Mouse (Mus musculus) urinary bladder, postnatal 14 days (tissue): ENCODE measurements around the gene Cdkn2aipnl.

Experiments used
- DNase-seq: peaks from one replicate; pipeline ENCODE4 v3.0.0; 2021; ENCODE audit warnings: low spot score

Cdkn2aipnl gene

DNA sequence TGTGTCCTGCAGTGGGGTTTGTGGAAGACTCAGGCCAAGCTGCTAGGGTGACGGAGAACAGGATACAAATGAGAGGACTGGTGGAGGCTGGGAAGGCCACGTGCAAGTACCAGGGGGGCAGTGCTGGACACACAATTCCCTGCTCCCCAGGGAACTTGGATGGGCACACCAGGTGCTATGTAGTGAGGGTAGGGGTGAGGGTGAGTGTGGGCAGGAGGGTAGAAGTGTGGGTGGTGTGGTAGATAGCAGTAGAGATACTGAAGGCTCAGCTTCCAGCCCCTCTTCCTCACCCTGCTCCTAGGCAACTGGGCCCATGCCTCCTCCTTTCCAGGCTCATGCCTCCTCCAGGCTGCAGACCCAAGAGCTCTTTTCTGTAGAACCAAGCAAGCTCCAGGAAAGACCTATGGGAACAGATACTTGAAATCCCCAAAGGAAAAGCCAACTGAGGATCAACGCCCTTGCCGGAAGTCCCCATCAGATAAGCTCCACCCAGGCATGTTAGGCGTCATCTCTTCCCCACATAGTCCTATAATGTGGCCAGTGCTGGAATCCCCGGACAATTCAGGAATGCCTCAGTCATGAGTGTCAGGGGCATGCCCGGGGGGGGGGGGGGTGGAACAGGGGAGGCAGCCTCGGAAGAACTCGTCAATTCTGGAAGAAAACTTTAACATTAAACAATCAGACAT, 18.2 kb upstream of the Cdkn2aipnl start:
- no peak for DNase-seq

DNA sequence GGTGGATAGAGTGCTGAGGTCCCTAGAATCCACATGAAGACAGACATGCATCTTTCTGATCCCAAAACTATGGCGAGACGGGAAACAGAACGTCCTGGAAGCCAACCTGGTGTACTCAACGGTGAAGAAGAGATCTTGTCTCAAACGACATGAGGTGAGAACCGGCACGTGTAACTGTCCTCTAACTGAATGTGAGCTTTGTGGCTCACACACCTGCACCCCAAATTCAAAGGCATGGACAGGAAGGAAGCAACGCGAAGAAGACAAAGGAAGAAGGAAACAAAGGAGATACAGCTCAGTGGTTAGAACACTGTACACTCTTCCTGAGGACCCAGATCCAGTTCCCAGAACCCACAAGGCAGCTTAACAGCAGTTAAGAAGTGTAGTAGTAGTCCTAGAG, 17.5 kb upstream of the Cdkn2aipnl start:
- DNase-seq: no peak

DNA sequence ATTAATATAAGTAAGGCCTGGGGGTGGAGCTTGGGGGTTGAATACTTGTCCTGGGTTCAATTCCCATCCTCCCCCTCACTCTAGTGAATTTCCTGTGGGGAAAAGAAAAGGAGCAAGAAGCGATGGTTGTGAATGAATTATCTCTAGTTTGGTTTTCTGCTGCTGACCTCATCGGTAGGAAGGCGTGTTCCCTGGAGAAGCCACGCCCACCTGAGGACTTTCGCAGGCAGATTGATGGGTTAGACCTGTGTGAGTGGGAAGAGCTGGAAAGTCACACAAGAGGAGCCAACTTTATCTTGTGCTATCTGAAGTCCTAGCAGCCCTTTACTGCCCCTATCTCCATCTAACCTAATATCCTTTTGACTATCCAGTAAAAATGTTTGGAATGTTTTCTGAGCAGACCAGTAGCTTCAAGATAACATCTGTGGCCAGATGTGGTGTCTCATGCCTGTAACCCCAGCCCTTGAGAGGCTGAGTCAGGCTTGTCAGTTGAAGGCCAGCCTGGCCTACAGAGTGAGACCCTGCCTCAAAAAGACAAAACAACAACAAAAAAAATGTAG, 15.5 kb upstream of the Cdkn2aipnl start:
- no peak for DNase-seq

DNA sequence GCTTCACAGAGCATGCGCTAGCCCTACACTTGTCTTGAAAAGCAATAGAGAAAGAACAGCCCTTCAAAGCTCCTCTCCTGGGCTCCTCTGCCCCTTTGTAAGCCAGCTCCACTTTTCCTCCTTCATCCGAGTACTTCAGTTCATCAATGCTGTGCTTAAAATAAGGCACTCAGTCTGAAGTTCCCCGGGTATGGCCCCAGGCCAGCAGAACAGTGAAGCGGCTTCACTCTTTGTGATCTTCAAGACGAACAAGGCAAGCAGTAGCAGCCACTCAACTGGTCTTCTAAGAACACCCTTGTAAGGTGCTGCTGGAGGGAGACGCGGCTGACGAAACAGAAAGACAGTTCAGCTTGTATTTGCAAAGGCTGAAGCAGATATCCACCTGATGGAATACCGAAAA, 11.3 kb upstream of the Cdkn2aipnl start:
- no peak for DNase-seq

DNA sequence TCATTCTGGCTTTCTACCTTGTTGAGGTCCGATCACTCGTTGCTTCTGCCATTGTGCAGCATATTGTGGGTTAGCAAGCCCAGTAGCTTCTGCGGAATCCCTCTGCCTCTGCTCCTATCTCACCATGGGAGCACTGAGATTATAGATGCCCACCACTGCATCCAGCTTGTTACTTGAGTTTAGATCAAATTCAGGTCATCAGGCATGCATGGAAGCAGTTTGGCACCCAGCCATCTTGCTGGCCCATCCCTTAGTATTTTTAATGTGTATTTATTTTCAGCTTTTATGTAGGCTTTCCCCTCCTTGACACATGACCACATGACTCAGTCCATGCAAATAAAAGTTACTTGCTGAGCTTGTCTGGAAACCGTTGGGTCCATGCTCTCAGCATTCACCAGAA, 9.7 kb upstream of the Cdkn2aipnl start:
- peak; percentile 53 for DNase-seq

DNA sequence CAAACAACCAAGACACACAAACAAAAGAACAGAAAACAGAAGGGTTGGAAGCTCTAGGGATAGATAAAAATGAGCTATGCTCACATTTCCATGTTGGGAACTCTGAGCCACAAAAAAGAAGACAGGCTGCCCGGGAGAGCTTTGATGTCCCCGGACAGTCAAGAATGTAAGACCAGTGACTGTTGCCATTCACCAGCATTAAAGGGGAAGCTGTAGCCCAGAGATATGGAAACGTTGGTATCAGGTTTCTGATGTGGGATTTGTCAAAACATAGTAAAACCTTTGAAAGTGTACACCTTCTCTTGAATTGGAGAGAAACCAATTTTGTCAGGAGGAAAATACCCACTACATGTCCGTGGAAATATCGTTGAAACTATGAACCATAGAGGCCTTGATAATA, 8.0 kb upstream of the Cdkn2aipnl start:
- DNase-seq: no peak

DNA sequence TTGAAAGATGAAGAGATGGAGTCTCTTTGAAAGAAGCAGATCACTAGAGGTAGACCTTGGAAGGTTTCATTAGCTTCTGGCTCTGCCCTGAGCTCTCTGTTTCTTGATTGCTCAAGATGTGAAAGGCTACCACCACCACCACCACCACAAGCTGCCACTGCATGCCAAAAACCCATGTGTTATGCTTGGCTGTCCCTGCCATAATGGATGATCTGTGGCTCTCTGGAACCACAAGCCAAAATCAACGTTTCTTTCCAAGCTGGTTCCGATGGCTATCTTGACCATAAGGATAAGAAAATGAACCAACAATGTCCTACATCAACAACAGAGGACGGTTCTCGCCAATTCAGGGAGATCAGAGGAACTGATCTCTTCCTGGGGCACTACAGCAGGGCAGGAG, 7.4 kb upstream of the Cdkn2aipnl start:
- DNase-seq: no peak

DNA sequence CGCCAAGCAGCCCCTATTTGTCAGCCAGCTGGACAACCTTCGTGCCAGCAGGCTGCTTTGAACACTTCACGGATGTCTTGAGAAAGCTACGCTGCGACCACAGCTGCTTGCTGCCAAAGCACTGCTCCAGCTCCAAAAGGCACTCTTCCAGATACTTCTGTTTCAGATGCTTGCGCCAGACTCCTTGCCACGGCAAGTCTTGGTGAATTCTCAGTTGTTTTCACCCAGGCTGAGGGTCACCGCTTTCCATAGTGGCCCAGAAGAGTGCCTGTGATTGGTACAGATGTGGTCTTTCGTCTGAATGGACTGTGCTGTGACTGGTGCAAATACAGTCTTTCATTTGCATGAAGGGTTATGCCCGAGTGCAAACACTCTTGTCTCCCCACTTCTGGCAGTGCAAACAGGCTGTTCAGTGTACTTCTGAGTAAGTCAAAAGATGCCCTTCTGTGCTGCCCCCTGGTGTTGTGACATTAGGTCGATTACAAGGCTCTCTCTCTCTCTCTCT, 6.4 kb upstream of the Cdkn2aipnl start:
- no peak for DNase-seq

DNA sequence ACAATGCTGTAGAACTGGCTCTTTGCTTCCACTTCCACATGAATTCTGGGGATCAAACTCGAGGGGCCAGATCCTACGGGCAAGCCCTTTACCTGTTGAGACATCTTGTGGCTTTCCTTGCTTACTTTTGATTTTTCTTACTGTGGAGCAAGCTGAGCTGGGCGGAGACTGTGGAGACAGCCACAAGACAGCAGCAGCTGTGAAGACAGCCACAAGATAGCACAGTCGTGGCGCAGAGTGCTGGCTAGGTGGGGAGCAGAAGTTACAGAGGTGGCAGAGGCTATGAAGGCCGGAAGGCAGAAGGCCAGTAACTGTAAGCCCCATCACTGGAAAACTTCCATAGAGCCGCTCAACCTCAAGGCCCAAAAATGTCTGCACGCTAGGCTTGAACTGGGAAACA, 5.7 kb upstream of the Cdkn2aipnl start:
- DNase-seq: no peak

DNA sequence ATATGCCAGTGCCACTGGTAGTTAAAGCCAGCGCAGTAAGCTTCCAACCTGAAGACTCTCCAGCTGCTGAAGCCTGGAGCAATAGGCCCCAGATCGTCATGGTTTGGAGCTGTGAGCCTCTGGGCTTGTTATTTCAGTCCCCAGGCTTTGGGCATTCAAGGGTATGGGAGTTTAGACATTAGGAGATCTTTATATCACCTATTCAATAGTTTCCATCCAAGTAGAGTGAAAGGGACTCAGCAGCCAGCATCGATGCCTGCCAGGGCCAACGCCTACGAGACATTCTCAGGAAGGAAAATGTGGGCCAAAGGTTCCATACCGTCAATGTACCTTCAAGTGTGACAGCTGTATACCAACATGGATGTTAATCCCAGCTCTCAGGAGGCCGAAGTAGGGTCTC, 5.2 kb upstream of the Cdkn2aipnl start:
- DNase-seq: no peak

DNA sequence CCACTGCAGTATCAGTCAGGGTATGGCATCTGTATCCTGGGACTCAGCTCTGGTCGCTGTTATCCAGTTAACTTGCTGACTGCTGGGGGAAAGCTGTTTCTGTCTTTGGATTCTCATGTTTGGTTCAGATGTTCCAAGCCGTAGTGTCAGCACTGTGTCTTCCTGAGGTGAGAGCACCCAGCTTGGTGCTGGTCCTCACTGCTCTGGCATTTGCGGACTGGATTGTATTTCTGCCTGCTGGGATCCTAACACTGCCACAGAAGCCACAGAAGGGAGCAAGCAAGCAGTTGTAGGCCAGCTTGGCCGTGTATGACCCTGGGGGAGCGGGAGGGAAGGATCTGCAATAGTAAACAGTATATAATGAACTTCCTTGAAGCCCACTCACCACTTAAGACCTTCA, 810 bp upstream of the Cdkn2aipnl start:
- DNase-seq: no peak

DNA sequence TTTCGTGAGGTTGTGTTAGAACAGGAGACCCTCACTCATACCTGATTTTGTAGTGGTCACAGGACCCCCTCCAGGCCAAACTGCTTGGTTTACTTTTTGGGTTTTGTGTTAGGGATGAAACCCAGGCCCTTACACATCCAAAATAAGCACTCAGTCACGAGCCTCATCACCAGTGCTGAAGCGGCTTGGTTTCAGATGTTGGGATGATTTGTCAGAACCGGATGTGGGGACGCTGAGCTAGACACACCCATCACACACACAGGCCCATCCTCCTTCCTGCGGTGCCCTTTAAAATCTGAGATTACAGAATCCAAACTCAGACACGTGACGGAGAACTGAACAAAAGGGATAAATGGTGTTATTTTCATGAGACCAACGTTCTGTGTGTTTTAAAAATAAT, 1.4 kb downstream of the Cdkn2aipnl start:
- DNase-seq: no peak

DNA sequence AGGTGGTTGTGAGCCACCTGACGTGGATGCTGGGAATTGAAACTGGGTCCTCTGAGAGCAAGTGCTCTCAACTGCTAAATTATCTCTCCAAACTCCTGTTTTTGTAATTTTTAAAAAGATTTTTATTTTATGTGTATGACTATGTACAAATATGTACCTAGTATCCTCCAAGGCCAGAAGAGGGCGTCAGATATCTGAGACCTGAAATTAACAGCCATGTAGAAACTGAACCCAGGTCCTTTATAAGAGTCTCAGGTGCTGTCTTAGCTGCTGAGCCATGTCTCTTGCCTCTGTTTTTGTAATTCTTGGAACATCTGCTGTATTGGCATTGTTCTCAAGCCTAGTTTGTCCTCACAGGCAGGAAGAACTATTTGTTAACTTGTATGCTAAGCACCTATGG, 2.0 kb downstream of the Cdkn2aipnl start:
- no peak for DNase-seq

DNA sequence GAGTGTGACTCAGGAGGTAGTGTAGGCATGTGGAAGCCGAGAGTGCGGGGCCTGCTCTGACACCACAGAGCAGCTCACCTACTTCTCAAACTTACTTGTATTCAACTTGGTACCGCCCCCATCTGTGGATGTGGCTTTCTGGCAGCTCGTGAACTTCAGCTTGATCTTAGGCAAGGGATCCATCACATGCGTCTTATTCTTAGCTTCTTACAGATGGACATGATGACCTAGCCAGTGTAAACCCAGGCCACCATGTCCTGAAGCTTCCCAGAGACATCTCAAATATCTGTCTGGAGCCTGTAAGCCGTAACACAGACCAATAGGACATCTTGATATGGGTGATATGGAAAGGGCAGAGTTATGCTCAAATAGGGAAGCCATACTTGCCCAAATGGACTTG, 4.2 kb downstream of the Cdkn2aipnl start:
- DNase-seq: no peak

DNA sequence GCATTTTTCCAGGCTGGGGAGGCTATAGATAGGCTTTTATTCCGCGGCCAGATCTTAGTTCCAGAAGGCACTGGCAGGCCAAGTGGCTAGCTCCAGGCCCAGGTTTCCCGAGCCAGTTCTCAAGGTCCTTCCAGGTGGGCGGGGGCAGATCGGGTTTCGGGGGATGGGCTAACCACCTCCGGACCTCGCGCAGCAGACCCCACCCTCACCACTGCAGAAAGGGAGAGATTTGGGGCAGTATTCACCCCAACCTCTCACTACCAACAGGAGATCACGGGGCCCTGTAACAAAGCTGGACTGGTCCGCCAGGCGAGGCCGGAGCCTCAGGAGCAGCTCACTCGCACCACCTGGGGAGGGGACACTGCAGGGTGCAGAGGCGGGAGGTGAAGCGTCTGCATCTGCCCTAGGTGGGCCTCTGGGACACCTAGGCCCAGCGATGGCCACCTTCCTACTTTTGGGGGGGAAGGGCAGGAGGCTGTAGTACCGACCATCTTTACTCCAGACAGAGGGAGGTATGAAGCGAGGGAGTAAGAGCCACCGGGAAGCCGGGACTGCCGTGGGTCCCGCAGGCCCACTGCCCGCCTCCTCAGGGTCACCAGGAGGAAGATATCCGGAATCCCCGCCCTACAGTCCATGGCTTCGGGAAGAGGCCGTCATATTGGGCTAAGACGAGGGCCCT, 32.3 kb downstream of the Cdkn2aipnl start:
- peak; percentile 69 for DNase-seq

DNA sequence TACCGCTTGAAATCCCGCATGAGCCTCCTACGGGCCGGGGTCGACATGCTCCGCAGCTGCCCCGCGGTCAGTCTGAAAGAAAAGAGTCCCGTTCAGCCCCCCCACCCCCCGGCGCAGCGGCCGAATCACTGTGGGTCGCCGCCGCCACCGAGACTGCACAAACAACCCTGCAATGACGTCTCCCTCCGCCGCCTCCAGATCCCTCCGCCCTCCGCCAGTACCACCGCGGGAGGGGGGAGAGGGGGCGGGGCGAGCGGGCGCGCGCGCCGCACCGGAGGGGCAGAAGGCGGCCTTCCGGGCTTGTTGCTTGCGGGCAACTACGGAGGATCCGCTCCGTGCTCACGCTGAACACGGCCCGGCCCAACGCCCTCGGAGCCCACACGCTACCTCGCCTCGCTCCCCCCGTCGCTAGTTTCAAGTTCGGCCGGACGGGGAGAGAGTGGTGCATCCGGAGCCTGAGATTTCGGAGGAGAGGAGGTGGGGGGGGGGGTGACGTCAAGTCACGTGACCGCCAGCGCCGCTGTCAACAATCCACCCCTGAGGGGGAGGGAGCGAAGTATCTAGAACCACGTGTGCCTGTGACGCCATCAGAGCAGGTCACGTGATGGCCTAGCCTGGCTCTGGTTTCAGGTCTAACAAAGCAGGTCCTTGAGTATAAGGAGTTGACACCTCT, 33.0 kb downstream of the Cdkn2aipnl start, which contains the start of gene Ube2b:
Gene Ube2b, minus strand, starts transcription at position 473 of the 673 bp plus-strand sequence.
- DNase-seq: peak; percentile 95

DNA sequence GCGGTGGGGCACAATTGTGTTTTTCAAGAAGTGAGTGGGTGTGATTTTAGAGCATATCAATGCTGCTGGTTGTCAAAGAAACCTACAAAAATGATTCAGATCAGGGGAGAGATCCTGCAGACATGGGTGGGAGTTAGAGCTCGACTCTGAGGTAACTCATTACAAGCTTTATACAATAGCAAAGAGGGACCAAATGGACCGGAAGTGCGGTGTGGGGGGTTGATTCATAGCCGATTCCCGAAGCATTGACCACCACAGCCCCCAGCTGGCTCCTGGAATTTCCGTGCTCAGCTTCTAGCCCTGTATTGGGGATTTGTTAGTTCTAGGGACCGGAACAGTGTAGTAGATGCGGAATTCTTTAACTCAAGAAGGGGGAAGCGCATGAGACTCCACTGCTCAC, 33.9 kb downstream of the Cdkn2aipnl start:
- DNase-seq: no peak

DNA sequence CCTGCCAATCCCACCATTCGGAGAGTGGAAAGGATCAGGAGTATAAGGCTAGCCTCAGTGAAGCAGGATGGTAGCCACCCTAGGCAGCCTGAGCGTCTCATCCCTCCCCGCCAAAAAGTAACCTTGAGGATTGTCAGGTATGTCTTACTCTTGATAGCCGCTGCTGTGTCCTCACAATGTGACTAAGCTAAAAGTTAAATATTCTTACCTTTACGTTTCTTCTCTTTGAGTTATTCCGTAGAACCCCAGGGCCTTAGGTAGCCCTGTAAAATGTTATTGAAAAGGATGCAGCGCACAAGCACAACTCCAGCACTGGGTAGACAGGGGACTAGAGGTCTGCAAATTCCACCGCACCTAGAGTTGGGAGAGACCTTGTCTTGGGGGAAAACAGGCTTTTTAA, 34.4 kb downstream of the Cdkn2aipnl start:
- no peak for DNase-seq

DNA sequence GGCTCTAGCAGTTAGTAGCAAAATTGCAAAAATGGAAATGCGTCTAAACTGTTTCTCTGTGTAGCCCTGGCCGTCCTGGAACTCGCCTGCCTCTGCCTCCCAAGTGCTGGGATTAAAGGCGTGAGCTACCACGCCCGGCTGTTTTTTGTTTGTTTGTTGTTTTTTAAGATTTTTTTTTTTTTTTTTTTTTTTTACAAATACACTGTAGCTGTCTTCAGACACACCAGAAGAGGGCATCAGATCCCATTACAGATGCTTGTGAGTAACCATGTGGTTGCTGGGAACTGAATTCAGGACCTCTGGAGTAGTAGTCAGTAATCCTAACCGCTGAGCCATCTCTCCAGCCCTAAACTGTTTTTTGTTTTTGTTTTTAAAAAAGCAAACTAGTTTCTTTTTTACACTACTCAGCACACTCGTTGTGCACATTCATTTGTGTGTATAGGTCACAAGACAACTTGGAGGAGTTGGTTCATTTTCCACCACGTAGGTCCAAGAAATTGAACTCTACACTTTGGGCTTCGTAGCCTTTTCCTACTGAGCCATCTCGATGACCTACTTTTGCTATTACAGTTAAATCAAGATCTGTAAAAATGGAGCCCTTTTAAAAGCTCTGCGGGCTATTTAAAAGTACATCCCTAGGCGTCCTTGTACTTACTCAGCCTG, 35.5 kb downstream of the Cdkn2aipnl start:
- no peak for DNase-seq

DNA sequence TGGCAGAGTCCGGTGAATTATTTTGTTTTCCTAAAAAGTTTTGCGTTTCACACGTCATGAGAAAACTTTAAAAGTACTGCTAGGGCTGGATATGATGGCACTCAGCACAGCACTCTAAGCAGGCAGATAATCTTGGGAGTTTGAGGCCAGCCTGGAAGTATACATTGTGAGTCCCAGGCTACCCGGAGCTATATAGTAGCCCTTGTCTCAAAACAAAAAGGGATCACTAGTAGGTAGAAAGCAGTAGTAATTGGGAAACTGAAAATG, 36.0 kb downstream of the Cdkn2aipnl start:
- no peak for DNase-seq

DNA sequence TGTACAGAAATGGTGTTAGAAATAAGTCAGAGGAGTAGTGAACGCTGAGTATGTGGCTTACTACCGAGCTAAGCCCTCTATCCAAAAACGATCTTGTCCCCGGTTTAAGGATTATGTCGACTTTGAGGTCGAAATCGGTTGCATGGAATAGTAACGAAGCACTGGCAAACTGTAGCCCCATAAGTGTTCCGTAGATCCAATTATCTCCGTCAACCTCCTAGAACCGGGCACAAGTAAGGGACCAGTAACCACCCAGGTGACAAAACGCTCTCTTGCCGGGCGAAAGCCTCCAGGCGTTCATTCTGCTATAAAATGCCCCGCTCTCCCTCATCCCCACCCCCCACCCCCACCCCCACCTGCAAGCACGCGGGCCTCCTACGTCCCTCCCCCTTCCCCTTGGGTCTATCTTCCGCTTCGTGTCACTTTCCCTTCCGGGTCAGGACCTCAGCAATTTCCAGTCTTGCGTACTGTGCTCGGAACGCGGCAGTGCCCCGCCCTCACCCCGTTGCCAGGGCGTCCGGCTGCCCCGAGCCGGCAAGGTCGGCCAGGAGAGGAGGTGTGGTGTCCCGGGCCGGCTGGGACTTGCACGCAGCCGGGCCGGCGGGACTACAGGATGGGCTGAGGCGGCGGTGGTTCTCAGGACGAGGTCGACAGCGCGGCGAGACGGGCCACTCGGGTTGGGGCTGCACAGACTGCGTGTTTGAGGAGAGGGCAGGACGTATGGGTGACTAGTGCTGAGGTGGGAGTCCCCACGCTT, 36.5 kb downstream of the Cdkn2aipnl start, which contains the start of gene Cdkl3:
Gene Cdkl3, plus strand, starts transcription at position 450 of the 757 bp plus-strand sequence.
- peak; percentile 96 for DNase-seq

DNA sequence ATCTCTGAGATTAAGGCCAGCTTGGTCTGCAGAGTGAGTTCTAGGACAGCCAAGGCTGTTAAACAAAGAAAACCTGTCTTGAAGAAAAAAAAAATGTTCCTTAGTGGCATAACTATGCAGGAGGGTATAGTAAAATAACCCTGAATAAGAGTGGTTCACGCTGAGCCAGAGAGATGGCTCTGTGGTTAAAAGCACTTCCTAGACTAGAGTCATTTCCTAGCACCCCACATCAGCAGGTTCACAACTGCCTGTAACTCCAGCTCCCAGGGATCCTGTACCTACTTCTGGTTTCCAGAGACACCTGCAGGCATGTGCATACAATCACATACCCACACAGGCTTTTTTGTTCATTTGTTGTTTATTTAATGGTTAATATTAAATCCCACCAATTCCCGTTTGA, 38.1 kb downstream of the Cdkn2aipnl start:
- DNase-seq: no peak
